Mouse (Mus musculus) limb, embryonic 11.5 days (tissue): Measurements from ENCODE around the gene Dlg2. TPM values are rescaled to one million over a fixed set of nuclear protein-coding genes. Genes with fewer than 3 reads are reported as not detected.
"Not testable (repeated sequence)": the region's sequence is repeated elsewhere in the genome, so short reads cannot be mapped to it uniquely, and the experiment has no call there.

Source experiments
- ATAC-seq: fragments of 200-750 bp; cut with Nextera tagmentation; 2 replicates; pipeline ENCODE4 v1.8.0; 2017; ENCODE audit warnings: low read depth; ENCODE audit not compliant: insufficient number of reproducible peaks, low FRiP score, low TSS enrichment
- DNase-seq: peaks from one replicate; pipeline ENCODE4 v3.0.0-alpha.2; 2015; ENCODE audit warnings: low spot score
- H3K27ac ChIP-seq: fragments of 300-500 bp; sonication (generic); replicated peaks from 2 replicates; pipeline ENCODE4 v1.5.1; 2014; ENCODE audit warnings: low read depth, mild to moderate bottlenecking, low read length
- H3K27me3 ChIP-seq: fragments of 300-500 bp; sonication (generic); 2 replicates; pipeline ENCODE4 v1.6.1; 2014; ENCODE audit warnings: mild to moderate bottlenecking, low read length, mixed read lengths; ENCODE audit not compliant: control insufficient read depth, insufficient read depth
- H3K36me3 ChIP-seq: fragments of 300-500 bp; sonication (generic); 2 replicates; pipeline ENCODE4 v1.6.1; 2014; ENCODE audit warnings: mild to moderate bottlenecking, low read length, moderate library complexity, mixed read lengths; ENCODE audit not compliant: control insufficient read depth, insufficient read depth
- H3K4me1 ChIP-seq: fragments of 300-500 bp; sonication (generic); 2 replicates; pipeline ENCODE4 v1.6.1; 2014; ENCODE audit warnings: low read length, mixed read lengths; ENCODE audit not compliant: control insufficient read depth, insufficient read depth
- H3K4me2 ChIP-seq: fragments of 300-500 bp; sonication (generic); 2 replicates; pipeline ENCODE4 v1.6.1; 2014; ENCODE audit warnings: low read depth, mild to moderate bottlenecking, moderate library complexity; ENCODE audit not compliant: severe bottlenecking
- H3K4me3 ChIP-seq: fragments of 300-500 bp; sonication (generic); 2 replicates; pipeline ENCODE4 v1.5.1; 2014; ENCODE audit warnings: low read depth, low read length
- H3K9ac ChIP-seq: fragments of 300-500 bp; sonication (generic); 2 replicates; pipeline ENCODE4 v1.6.1; 2014; ENCODE audit warnings: mild to moderate bottlenecking, low read length
- H3K9me3 ChIP-seq: fragments of 300-500 bp; sonication (generic); 2 replicates; pipeline ENCODE4 v1.6.1; 2016; ENCODE audit warnings: low read length; ENCODE audit not compliant: control insufficient read depth
- WGBS: fragments of 180-500 bp; shearing (Covaris S2); extraction: QIAGEN DNeasy Blood & Tissue Kit; methylation state at CpG from one replicate; pipeline ENCODE4 v1.1.7; 2014; 5-methylcytosine and 5-hydroxymethylcytosine counted together
- polyA plus RNA-seq: library from polyadenylated mRNA; unstranded; fragments of >200 nt; fragmentation: Nextera tagmentation; extraction: Ambion mirVana; gene quantifications from 2 replicates; pipeline ENCODE4 v1.2.1, GENCODE M21; 2014

Gene Dlg2
- polyA plus RNA-seq, 1 experiment from 2014 or later, result 1.3 TPM

DNA sequence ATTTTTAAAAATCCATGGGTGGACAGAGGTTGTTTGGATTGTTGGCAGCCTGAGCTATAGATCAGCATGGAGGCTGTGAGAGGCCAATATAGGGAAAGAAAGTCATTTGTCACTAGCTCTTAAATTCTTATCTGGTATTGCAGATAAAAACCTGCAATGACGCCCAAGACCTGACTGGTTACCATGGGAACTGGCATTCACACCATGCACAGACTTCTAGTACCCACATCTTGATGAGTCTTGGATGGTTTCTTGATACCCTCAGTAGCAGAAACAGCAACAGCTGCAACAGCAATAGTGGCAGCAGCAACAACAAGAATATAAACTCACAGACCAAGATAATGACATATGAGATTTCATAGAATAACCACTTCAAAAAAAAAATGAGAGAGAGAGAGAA lies 315.1 kb downstream of the Dlg2 start:
- no peak overlapping the region for H3K4me2 ChIP-seq
- DNase-seq (no peak), ATAC-seq (no peak)
- H3K9ac ChIP-seq, result no peak overlapping the region
- H3K27ac ChIP-seq, result no peak overlapping the region
- no peak overlapping the region for H3K4me3 ChIP-seq
- no peaks in the 10 kb centered on the region for H3K27me3 ChIP-seq
- no peaks in the 10 kb centered on the region for H3K4me1 ChIP-seq
- WGBS, result 56% methylated on average over 1 of the region's 1 CpGs
- no peaks in the 10 kb centered on the region for H3K9me3 ChIP-seq
- H3K36me3 ChIP-seq, result no peaks in the 10 kb centered on the region

DNA sequence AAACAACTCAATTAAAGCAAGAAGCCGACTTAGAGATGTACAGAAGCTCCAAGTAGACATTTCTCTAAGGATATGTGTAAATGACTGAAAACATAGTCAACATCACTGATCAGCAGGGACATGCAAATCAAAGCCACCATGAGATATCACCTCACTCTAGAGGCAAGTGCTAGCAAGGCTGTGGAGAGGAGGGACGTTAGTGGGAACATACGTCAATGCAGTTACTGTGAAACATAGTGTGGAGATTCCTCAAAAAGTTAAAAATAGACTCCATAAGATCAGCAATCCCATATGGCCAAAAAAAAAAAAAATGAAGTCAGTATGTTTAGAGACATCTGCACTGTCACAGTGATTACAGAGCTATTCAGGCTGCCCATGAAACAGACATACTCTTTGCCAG lies 349.2 kb downstream of the Dlg2 start:
- WGBS, result 90% methylated on average over 3 of the region's 3 CpGs
- no peak for ATAC-seq

DNA sequence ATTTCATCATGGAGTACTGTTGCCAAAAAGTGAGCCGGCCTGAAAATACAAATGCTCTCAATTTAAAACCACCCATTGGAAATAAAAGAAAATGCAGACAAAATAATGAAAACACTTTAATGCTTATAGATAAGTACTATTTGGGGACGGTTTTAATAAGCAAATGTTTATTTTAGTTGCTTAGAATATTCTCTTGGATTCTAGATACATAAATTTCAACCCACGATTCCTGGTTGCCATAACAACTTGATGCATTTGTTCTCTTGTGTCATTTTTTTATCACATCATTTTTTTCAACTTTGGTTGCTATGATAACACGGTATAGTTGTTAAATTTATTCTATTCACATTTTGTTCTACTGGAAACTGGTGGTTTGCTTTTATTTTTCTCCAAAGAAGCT lies 364.8 kb downstream of the Dlg2 start:
- Histone ChIP-seq H3K36me3 (no peaks in the 10 kb centered on the region), H3K9ac (no peak overlapping the region), H3K4me1 (no peaks in the 10 kb centered on the region), H3K27me3 (no peaks in the 10 kb centered on the region), H3K27ac (no peak overlapping the region), H3K4me3 (no peak overlapping the region), H3K9me3 (no peaks in the 10 kb centered on the region), H3K4me2 (no peak overlapping the region)
- DNase-seq (no peak), ATAC-seq (no peak)
- 80% methylated on average over 4 of the region's 4 CpGs for WGBS

More for the DNA sequence above, 349.2 kb downstream of the Dlg2 start:
- Histone ChIP-seq H3K27me3 (no peaks in the 10 kb centered on the region), H3K36me3 (no peaks in the 10 kb centered on the region), H3K27ac (no peak overlapping the region), H3K9ac (no peak overlapping the region), H3K4me3 (no peak overlapping the region), H3K9me3 (no peaks in the 10 kb centered on the region), H3K4me2 (no peak overlapping the region), H3K4me1 (no peaks in the 10 kb centered on the region)
- no peak for DNase-seq

DNA sequence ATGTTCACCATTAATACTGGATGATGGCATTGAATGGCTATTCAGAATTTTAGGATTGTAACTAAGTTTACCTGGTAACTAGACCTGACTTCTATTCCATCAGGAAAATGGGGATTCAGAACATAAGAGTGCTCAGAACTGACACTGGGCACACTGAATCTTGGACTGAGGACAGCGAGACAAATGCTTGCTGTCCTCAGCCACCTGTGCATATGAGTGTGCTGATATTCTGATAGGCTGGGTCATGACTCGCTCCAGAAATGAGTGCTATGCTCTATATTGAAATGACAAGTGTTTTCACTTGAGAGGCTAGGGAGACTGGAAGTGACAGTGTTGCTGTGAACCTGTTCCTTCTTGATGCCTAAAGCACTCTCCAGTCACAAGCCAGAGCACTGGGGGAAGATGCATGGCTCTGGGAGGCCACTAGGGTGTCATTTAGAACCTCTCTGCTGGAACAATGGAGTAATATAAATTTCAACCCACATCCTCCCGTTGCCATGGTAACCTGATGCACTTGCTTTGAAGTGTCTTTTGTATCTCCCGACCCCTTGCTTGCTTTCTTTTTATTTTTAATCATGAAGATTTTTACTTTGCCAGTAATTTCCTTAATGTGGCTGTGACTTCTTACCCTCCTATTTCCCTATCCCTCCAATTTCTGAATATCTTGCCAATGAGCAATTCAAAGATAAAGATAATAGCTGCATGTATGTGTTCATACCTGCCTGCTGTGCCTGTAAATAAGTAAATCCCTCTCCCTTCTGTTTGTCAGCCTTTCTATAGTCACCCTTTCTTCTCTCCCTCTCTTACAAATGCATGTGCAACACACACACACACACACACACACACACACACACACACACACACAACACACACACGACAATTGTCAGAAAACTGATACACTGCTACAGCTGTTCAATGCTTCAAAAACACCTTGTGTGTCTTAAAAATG lies 367.1 kb downstream of the Dlg2 start:
- no peak overlapping the region for H3K27ac ChIP-seq
- 78% methylated on average over 5 of the region's 5 CpGs for WGBS
- no peaks in the 10 kb centered on the region for H3K27me3 ChIP-seq
- H3K4me3 ChIP-seq, result no peak overlapping the region
- ATAC-seq (no peak), DNase-seq (no peak)
- H3K4me1 ChIP-seq, result no peaks in the 10 kb centered on the region
- no peaks in the 10 kb centered on the region for H3K36me3 ChIP-seq
- no peak overlapping the region for H3K4me2 ChIP-seq
- no peaks in the 10 kb centered on the region for H3K9me3 ChIP-seq
- no peak overlapping the region for H3K9ac ChIP-seq

DNA sequence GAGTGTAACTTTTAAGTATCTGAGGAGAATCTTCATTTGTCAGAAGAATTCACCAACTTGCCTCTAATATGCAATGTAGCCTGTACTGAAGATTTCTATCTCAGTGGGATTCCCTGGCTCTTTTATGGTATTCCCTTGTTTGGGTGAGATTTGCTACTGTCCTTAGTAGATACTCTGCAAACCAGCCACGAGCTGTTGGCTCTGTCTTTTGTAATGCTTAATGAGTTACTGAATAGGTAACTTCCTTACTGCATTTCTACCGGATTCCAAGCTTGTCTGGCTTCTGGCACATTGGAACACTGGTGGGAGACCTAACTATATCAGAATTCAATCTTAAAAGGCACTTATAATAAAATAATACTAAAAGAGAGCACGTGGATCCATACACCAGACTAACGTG lies 400.3 kb downstream of the Dlg2 start:
- not testable (repeated sequence) for H3K9ac ChIP-seq, H3K27me3 ChIP-seq, H3K4me1 ChIP-seq, H3K4me3 ChIP-seq, H3K9me3 ChIP-seq, H3K36me3 ChIP-seq, ATAC-seq, H3K27ac ChIP-seq, H3K4me2 ChIP-seq, DNase-seq
- 60% methylated on average over 4 of the region's 4 CpGs for WGBS

DNA sequence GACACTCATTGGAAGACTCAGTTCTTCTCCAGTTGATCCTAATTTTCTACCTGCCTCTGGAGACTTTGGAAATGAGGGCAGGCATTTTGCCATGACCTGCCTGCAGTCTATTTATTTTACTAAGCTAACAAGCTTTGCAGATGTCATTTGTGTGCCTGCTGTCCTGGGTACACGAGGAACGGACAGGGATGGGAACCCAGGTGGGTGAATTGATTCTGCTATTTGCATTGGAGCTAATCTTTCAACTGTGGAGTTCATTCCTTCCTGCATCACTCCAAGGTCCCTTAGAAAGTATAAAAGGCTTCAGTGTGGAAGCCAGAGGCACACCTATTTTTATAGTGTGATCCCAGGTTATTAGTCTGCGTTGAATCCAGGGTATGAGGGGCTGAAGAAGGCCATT lies 406.3 kb downstream of the Dlg2 start:
- H3K36me3 ChIP-seq, result no peaks in the 10 kb centered on the region
- WGBS, result 77% methylated on average over 3 of the region's 3 CpGs
- no peak overlapping the region for H3K4me3 ChIP-seq
- 0 out of 2 replicates have a peak, but pooled peaks cover 3% of the 10 kb centered on the region for H3K4me1 ChIP-seq
- H3K9me3 ChIP-seq, result no peaks in the 10 kb centered on the region
- no peak for DNase-seq
- no peaks in the 10 kb centered on the region for H3K27me3 ChIP-seq
- ATAC-seq, result no peak
- no peak overlapping the region for H3K9ac ChIP-seq
- no peak overlapping the region for H3K4me2 ChIP-seq
- no peak overlapping the region for H3K27ac ChIP-seq

DNA sequence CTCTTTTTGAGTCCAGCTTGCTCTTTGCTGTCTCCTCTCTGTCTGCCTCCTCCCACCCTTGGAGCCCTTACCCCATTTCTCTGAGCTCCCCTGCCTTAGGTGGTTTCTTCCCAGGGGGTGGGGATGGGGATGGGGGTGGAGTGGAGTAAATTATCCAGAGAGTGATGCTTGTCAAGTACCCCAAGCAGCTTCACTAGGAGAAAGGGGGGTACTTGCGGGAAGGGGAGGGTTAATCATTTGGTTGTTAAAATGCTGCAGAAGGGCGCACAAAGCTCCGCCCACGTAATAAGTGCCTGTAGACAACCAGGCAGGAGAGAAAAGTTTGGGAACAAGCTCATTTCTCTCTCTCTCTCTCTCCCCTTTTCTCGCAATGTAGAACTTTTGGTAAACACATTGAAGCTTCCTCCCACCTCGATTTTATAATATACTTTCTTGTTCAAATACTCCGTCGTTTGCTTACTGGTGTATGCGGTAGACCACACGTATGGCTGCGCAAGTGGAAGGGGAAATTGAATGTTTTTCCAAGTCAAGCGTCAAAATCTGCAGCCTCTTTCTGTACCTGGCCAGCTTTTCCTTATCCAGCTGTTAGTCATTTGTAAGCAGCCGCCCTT lies 410.0 kb downstream of the Dlg2 start:
- Histone ChIP-seq H3K4me3 (peak overlapping the region; percentile 26), H3K27me3 (no peaks in the 10 kb centered on the region), H3K27ac (no peak overlapping the region), H3K9me3 (no peaks in the 10 kb centered on the region), H3K4me2 (peak overlapping the region; percentile 79), H3K9ac (peak overlapping the region; percentile 12; the same call in 1 of the 2 replicates), H3K36me3 (no peaks in the 10 kb centered on the region), H3K4me1 (0 out of 2 replicates have a peak, but pooled peaks cover 3% of the 10 kb centered on the region)
- ATAC-seq (peak; percentile 64), DNase-seq (peak; percentile 24)
- 2% methylated on average over 13 of the region's 13 CpGs for WGBS

DNA sequence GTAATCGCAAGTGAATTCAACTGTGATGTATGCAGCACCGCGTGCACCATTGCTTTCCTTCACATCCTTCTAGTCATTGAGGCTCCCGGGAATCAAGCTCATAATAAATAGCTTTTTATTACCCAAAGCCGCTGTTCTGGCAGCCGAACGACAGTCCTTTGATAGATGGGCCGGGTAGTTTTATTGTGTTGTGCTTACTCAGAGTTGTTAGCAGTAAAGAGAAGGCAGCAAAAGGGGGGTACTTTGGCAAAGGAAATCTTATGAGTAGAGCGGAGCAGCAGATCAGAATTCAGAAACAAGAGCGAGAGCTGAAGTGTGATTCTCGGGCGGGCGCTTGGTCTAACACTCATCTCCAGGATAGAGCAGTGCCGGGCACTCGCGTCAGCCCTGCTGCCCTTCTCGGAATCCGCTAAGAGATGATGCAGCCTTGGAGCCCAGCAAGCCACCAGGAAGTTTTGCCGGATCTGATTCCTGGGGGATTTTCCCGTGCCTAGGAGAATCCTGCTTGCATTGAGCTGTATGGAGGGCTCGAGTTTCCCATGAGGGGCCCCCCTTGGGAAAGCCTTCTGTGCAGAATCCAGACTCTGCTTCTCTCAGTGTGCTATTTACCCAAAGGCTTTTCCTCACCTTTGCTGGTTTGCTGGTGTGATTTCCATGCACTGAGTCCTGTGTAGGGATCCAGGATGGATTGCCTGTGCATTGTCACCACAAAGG lies 410.7 kb downstream of the Dlg2 start:
- Histone ChIP-seq H3K36me3 (no peaks in the 10 kb centered on the region), H3K4me3 (peak overlapping the region; percentile 26), H3K4me2 (peak overlapping the region; percentile 79), H3K9me3 (no peaks in the 10 kb centered on the region), H3K9ac (peak overlapping the region; percentile 12; the same call in 1 of the 2 replicates), H3K4me1 (0 out of 2 replicates have a peak, but pooled peaks cover 3% of the 10 kb centered on the region), H3K27me3 (no peaks in the 10 kb centered on the region), H3K27ac (no peak overlapping the region)
- DNase-seq, result peak; percentile 62
- peak; percentile 75; the same call in 1 of the 2 replicates for ATAC-seq
- under 1% methylated on average over 21 of the region's 21 CpGs for WGBS
